Mouse (Mus musculus) kidney, adult 9 months (tissue): ENCODE measurements around the gene Gfi1b.

Source experiments
- DNase-seq: peaks from one replicate; pipeline ENCODE4 v3.0.0; 2022

The Gfi1b gene

GRCm38 (mm10) chr2:28621111-28621510 lies 671 bp downstream of the Gfi1b start:
- no peak for DNase-seq

GRCm38 (mm10) chr2:28620522-28620921 lies 1.3 kb downstream of the Gfi1b start:
- no peak for DNase-seq

DNA sequence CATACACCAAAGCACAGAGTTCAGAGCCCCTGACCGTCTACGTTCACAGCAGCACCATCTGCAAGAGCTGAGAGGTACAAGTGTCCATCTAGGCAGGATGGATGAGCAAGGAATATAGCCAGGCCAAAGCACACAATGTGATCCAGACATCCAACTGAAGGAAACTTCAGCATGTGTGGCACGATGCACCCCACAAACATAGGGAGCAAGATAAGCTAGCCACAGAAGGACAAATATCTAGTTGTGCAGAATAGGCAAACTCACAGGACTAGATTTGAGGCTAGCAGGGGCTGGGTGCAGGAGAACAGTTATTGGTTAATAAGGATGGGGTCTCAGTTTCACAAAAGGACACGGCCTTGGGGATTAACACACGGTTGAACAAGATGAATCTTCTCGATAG lies 2.4 kb downstream of the Gfi1b start:
- DNase-seq: no peak

DNA sequence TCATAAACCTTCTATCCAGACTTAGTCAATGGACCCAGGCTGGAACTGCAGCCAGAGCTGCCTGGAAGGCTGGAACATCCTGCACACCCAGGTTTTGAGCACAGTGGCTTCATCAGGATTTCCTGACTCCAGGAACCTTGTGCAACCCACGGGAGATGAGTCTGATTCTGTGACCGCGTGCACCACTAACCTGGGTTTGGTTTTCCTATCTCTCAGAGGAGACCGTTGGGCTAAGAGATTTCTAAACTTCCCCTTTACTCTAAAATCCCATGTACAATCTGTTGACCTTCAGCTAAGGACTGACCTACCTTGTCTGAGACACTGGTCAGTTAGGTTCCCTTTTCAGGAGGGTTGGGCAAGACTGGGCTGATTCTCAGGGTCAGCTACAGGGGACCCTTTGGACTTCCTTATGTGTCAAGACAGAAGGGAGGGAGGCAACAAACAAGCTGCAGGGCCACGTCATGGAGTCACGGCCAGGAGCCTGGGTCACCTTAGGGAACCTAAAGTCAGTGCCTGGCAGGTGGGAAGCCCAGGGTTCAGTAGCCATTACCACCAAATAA lies 2.9 kb downstream of the Gfi1b start:
- DNase-seq: no peak

GRCm38 (mm10) chr2:28617498-28618486 lies 4.0 kb downstream of the Gfi1b start:
- DNase-seq: no peak

GRCm38 (mm10) chr2:28616874-28617273 lies 4.9 kb downstream of the Gfi1b start:
- DNase-seq: no peak

DNA sequence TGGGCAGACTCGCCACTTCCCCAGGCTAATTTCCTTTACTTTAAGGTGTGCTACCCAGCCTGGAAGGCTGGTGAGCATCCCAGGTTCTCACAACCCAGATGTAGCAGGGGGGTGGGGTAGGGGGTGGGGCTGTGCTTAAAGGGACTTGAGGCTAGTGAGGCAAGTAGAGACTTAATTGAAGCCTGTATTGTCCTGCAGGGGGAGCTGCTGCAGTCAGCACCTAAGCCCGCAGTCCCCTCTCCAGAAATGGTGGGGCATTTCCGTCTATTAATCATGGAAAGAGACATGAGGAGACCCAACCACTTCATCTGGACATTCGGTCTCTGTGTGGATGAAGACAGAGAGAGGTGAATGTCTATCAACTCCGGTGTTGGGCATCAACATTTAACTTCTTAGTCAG lies 5.4 kb downstream of the Gfi1b start:
- no peak for DNase-seq

- DNase-seq: no peak
These were observed 8.2 kb downstream of the Gfi1b start for GRCm38 (mm10) chr2:28613599-28613998.

- no peak for DNase-seq
These were observed 9.2 kb downstream of the Gfi1b start for GRCm38 (mm10) chr2:28612436-28613063.

- DNase-seq: no peak
These were observed 10.4 kb downstream of the Gfi1b start for GRCm38 (mm10) chr2:28611407-28611787.

DNA sequence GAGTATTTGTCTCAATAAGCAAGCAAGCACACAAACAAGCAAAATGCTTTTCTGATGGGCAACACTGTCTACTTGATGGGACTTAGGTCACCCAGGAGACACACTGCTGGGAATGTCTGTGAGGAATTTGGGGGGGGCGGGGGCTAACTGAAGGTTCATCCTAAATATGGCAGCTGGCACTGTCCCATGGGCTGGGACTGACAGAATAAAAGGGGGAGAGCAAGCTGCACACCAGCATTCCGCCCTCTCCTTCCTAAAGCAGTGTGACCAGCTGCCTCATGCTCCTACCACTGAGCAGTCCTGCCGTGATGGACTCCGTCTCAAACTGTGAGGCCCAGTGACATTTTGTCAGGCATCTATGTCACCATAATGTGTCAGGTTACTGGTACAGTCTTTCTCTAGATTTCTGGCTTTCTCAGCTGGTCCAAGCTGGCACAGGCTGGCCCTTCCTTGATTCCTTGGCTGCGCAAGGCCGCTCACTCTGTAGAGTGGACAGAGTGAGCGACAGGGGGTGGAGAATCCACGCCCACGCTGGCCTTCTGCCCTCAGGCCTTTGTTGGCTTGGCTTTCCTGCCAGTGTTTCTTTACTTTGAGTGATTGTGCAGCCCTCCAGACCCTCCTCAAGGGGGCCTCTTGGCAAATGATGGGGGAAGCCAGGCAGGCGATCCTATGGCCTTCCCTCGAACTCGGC lies 10.9 kb downstream of the Gfi1b start:
- DNase-seq: no peak

DNA sequence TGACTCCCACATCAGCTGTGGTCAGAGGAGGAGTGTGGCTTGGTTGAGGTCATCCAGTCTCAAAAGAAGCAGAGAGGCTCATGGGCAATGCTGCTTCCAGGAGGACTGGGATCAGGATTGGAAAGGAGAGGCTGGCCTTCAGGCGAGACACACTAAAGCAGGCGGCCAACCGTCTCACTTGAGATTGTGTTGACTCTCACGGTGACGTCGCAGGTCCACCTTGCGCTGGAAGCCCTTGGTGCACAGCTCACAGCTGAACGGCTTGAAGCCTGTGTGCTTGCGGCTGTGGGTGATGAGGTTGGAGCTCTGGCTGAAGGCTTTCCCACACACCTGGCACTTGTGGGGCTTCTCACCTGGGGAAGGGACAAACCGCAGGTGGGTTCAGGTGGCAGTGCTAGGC lies 11.9 kb downstream of the Gfi1b start:
- no peak for DNase-seq

GRCm38 (mm10) chr2:28607341-28608165 lies 14.2 kb downstream of the Gfi1b start:
- no peak for DNase-seq

DNA sequence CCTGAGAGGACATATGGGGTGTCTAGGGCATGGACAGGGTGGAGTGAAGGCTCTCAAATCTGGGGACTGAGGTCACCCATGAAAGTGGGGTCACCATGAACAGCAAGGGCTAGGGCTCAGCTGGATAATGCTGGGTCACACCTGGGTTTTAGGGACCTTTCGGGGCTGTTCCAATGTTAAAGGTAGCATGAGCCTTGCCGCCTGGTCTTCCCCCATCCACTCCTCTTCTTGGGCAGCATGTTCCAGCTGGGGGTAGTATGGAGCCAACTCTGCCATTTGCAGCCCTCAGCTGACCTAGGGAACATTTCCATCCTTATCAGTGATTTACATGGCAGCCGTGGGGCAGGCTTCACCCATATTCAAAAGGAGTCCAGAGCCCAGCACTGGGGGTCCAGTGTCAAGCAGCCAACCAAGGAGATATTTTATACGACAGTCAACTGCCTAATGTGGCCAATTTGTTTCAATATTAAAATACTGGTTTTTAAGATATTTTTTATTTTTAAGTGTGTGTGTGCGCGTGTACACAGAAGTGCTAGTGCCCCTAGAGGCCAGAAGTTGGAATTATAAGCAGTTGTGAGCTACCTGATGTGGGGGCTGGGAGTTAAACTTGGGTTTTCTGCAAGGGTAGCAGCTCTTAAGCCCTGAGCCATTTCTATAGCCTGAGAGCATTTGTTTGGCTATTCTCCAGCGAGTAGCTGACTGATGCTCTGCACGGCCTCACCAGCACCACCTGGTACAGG lies 15.0 kb downstream of the Gfi1b start:
- DNase-seq: no peak

DNA sequence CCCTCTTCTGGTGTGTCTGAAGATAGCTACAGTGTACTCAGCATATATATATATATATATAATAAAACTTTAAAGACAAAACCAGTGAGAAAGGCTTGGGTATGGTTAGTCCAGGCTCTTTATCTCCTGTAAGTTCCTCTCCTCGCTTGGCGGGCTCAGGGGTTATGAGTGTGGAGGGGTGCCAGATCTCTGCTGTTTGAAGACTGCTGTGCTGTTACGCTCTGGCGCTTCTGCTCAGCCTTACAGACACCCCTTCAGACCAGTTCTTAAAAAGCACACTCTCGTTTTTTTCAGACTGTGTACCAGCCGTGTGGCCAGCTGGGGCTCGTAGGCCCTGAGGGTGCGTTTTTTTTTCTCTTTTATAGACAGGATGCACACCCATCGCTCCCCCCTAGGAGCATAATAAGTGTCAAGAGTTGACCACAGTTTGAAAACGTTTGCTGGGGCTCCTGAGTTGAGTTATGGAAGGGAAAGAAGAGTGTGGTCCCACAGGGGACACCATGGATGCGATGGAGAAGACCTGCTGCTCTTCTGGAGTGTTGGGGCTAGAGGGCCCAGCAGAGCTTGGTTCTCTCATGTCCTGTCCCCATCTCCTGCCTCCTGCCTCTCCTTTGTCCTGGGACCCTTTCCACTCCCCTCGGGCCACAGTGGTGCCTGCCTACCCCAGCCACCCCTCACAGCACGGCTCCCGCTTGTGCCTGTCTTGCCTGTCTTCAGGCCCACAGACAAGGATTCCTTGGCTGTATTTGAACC lies 15.8 kb downstream of the Gfi1b start:
- DNase-seq: no peak

DNA sequence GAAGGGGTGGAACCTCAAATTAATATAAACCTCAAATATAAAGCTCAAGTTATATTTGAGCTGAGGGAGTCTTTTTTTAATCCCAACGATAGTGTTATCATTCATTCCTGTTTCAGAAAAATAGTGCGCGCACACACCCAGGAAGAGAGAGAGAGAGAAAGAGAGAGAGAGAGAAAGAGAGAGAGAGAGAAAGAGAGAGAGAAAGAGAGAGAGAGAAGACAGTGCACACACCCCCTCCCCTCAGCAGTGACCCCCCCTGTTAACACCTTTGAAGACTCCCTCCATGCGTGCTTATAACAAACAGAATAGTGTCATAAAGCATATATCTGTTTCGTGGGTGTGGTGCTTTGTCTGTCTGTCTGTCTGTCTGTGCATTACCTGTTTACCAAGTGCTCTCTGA lies 18.2 kb downstream of the Gfi1b start:
- no peak for DNase-seq

GRCm38 (mm10) chr2:28601720-28602590 lies 19.8 kb downstream of the Gfi1b start:
- DNase-seq: no peak

GRCm38 (mm10) chr2:28599569-28599900 lies 22.2 kb downstream of the Gfi1b start:
- no peak for DNase-seq

GRCm38 (mm10) chr2:28598692-28599568 lies 22.9 kb downstream of the Gfi1b start:
- DNase-seq: no peak
